Mouse (Mus musculus): Measurements from ENCODE around the gene Mpp3. TPM values are rescaled to one million over a fixed set of nuclear protein-coding genes. Genes with fewer than 3 reads are reported as not detected.

The Mpp3 gene
- total RNA-seq, 1 experiment from 2014 or later: 9.0 TPM

DNA sequence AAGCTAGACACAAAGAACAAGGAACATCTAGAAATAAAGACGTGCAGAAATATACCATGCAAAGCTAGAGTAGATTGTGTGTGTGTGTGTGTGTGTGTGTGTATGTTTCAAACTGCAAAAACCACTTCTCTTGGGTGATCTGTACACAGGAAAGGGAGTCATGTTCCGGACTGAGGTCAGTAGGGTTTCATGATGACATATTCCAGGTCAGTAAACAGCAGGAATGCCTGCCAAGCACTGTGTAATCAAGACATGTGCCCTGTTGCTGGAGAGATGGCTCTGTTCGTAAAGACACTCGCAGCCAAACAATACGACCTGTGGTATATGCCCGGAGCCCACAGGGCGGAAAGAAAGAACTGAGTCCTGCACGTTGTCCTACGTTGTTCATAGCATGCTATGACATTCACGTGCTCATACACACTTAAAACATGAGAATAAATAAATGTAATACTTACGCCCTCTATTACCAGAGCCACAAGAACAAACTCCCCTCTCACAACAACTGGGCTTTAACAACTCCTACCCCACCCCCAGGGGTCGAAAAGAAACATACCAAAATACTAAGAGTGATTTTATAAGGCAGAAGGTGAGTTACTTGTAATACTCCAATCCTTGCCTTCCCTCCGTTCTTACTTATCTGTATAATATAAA is 11.4 kb upstream of the Mpp3 start:
- DNase-seq: no peak

DNA sequence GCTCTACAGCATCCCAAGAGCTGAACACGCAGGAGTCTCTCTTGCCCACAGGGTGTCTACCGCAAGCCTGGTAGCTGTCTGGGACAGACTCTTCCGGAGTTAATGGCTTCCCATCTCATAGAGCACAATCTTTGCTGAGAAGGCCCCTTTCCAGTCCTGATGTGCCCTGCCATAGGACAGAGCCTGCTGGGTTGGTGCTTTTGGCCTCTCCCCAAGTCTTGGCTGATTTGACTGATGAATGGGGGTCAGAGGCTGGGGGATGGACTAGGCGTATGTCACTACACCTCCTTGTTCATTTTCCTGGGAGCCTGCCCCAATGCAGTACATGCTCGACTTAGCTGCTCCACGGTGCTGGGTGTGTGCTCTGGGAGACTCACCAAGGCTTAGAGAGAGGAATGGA is 9.5 kb upstream of the Mpp3 start:
- no peak for DNase-seq

DNA sequence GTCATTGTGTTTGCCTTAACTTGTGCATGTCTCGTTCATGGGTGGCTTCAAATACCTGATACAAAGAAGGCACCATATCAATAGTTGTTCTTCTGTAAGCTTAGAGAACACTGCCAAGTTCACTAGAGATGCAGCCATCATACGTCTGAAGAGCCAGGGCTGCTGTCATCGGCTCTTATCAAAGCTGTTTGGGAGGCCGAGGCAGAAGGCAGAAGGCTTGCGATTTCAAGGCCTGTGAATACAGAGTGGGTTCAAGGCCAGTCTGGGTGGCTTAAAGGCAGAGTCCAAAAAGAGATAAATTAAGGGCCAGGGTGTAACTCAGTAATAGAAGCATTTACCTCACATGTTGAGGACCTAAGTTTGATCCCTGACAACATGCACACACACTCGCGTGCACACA is 8.1 kb upstream of the Mpp3 start:
- DNase-seq: no peak

DNA sequence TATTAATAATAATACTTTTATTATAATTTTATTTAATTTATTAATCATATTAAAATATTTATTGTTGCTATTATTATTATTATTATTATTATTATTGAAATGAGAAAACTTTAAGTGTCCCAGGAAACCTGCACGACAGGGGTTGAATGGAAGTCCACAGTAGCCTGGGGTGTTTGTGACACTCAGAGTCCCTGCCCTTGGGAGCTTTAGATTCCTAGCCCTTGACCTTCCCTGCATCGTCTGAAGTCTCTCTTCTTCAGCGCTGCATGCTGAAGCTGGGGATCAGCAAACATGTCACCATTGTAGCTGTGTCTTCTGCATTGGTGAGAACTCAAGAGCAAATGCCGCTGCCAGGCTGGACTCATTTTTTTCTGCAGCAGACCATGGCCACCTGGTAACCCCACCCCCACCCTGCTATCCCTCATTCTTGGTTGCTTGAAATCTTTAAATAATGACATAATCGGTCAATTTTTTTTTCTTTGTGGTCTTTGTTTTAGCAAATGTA is 7.2 kb upstream of the Mpp3 start:
- DNase-seq: no peak

DNA sequence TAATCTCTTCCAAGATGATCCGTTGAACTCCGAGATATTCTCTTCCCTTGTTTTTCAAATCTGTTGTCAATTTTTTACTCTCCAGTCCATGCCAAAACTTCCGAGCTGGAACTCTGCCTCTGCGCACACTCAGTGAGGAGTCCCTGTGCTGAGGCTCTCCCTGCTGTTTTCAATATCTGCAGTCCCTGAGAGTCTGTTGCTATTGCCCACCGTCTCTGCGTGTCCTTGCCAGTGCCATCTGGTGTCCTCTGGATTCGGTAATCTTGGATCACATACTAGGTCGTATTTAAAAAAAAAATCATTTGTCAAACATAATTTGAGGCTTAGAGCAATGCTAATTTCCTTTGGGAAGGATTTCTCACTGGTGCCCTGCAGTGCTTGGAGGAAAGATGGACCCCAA is 6.6 kb upstream of the Mpp3 start:
- no peak for DNase-seq

DNA sequence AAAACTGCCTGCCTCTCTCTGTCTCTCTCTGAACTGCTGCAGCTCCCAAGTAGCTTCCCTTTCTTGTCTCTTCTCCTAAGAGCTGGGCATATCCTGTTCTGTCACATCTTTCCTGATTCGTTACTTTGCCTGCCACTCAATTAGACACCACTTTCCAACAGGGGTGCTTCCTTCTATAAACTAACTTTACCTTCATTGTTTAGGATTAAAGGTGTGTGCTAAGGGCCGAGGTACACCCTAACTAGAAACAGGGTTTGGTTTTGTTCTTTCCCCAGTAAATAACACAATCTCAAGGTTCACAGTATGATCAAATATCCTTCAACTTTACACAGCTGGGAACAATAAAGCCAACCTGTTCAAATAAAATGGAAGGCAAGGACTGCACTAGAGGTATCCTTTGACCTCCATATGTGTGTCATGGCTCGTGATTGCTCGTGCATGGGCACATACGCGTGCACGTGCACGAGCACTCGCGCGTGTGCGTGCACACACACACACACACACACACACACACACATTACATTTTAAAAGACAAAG is 4.9 kb upstream of the Mpp3 start:
- DNase-seq: no peak

DNA sequence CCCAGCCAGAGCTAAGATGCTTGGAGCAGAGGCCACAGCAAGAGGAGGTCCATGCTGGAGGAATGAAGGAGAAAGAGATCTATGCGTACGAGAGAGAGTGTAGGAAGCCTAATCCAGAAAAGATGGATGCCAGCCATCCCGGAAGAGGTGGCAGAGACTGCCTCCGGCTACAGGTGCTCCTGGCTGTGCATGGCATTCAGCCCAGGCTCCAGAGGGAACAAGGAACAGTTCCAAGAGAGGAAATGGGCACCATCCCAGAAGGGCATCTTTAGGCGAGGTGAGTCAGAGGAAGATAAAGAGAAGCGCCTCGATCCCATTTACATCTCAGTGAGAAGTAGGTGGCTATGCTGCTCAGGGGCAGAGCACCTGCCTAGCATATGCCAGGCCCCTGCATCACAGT is 2.9 kb upstream of the Mpp3 start:
- no peak for DNase-seq

DNA sequence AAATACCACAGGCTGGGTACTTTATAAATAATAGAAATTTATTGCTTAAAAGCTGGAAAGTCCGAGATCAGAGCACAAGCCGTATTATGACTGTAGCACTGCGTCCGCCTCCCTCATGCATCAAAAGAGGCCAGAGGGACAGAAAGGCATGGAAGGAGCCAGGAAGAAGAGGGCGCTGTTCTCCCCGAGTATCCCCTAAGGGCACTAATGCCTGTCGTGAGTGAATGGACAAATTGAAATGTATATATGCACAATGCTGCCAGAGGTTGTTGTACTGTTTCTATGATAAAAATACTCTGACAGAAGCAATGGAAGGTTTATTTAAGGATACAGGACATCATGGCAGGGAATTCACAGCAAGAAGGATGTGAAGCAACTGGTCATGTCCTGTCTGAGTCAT is 1.7 kb upstream of the Mpp3 start:
- no peak for DNase-seq

DNA sequence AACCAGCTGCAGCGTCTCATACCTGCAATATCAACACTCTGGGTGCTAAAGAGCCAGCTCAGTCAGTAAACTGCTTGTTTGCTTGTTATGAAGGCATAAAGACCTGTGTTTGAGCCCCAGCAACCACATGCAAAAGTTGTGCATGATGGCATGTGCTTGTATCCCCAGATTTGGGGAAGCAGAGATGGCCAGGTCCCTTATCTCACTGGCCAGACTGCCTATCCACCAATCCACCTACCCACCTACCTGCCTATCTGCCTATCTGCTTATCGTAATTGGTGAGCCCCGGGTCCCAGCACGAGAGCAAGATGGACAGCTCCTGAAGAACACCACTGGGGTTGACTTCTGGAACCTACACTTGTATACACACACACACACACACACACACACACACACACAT is 1.0 kb upstream of the Mpp3 start:
- DNase-seq: no peak

DNA sequence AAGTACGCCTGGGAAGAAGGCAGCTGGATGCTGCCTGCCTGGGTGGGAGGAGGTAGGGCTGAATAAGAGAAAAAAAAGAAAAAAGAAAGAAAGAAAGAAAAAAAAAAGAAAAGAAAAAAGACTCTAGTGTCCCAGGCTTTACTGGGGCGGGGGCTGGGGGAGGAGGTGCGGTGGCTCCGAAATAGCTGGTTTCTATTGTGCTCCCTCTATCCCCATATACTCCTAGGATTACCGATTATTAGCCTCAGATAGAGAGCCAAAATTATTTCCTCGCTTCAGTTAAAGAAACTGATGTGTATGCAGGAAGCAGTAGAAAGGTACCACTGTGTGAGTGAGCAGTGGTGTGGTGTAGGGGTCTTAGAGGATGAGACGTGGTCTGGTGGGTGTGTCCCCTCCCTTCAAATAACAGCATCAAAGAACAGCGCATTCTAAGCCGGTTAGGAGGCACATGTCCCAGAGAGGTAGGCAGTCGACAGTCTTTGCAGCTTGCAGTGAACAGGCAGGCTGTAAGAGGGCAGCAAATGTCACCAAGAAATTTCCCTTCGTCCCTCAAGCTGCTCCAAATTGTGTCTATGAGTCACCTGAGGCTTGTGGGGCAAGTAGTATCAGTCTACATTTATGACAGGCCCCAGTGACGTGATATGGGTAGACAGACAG is 772 bp downstream of the Mpp3 start:
- DNase-seq: peak; percentile 46

DNA sequence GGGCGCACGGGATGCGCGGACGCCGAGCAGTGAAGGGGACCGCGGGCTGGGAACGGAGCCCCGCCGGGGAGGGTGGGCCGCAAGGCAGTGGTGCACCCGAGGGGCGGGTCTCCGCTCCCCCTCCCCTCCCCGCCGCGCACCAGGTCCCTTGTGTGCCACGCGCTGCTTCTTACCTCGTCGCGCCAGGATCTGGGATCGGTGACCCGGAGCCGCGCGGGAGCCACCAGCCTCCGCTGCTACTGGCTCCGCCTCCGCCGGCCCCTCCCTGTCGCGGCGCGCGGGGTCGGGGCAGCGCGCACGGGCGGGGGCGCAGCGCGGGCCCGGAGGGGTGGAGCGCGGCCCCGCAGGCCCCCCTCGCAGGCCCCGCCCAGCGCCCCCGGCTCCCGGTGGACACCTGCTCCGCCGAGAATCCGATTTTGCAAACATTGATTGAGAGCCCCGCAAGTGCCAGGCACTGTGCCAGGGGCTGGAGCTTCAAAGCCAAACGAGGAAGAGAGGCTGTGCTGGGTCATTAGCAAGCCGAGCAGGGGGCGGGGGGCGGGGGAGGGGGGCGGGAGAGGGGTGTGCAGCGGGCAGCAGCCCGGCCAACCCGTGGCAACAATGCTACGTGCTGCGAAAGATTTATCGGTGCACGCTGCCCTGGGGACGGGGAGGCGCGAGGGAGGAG is 1.4 kb downstream of the Mpp3 start:
- DNase-seq: peak; percentile 87

DNA sequence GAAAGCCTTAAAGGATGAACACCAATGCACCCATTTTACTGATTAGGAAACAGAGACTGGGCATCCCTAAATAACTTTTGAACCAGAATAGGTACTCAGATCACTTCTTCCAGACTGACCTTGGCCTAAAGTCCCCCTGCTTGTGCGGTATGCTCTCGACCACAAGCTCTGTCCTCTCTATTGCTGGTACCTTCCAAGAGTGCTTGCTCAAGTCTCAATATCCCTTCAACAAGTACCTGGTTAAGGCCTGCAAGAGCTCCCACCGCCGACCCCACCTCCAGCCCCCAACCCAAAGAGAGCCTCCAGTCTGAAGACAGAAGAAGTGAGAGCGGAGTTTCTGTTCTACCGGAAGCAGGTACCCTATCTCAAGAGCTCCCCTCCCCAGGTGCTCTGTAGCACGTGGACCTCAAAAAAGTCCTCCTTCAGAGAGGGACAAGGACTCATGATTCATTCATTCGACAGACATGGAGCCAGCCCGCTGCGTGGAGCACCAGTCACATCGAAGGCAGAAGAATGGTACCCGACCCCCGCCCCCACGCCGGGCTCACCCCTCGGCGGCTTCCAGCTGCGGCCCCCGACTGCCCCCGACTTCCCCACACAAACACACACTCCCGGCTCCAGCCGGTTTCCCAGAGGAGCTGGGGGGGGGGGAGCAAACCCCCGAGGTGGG is 2.1 kb downstream of the Mpp3 start:
- DNase-seq: peak; percentile 45

DNA sequence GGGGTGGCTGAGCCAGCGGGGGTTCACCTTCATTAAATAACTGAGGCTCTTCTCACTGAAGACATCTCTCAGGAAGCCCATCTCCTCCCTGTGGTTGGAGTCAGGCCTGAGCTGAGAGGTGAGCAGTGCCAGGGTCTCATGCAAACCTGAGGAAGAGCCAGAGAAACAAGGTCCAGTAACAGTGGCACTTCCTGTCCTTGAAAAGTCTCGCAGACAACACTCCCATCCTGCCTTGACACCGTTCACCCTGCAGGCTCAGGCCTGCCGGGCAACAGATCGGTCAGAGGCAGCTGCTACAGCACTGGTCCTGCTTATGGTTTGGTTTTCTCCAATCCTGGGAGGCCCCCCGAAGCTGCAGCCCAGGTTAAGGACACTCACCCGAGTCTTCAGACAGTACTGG is 2.9 kb downstream of the Mpp3 start:
- no peak for DNase-seq

DNA sequence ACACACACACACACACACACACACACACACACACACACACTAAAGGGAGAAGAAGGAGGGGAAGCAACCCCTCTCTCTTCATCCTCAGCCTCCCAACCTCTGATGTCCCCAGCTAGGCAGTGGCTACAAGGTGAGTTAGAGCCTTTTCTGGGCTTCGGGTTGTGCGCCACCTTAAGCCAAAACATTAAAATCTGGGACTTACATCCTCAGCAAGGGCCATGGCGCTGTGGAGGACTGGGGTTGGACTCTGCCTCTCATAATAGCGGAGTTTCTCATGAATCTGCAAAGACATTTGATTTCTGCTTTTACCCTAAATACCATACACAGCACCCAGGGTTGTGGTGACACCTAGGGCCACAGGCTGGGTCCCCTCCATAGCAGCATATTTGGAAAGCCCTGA is 3.4 kb downstream of the Mpp3 start:
- no peak for DNase-seq

DNA sequence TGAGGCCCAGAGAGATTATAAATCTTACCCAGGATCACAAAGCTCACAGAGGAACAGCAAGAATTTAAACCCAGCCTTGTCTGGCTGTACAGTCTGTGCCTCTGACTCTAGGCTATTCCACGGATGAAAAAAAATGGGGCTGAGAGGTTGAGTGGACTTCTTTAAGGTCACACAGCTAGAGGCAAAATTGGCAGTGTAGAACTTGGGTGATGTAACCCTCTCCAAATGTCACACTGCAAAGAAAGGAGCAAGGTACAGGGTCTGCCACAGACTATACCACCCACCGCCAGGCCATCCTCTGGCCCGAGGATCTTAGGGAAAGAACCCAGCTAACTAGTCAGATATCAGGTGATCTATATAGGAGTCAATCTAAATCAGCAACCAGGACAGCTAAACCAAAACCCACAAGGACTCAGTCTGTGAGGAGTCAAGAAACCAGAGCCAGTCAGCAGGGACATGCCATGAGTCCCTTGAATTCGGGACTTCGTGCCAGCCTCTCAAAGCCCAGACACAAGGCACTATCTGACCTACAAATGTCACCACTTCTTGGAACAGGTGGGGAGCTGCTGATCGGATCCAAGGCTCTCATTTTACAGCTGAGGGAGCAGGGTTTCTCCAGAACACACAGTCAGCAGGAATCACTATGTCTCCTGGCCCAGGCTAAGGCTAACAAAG is 4.0 kb downstream of the Mpp3 start:
- DNase-seq: no peak

DNA sequence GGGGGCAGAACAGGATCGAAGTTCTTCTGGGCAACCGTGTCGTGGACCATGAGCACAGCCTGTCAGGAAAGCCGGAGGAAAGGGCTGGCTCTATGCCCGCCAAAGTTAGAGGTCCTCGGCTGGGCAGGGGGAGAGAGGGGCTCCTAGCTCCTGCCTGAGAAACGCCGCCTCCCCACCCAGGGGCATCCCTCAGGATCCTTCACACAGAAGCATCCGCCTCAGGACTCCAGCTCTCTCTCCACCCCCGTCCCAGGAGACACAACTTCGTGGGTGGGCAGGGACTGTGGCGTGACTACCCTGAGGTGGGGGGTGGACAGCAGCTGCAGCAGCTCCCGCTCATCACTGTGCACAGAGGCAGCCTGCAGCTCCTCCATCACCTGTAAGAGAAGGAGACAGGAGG is 4.9 kb downstream of the Mpp3 start:
- DNase-seq: no peak

DNA sequence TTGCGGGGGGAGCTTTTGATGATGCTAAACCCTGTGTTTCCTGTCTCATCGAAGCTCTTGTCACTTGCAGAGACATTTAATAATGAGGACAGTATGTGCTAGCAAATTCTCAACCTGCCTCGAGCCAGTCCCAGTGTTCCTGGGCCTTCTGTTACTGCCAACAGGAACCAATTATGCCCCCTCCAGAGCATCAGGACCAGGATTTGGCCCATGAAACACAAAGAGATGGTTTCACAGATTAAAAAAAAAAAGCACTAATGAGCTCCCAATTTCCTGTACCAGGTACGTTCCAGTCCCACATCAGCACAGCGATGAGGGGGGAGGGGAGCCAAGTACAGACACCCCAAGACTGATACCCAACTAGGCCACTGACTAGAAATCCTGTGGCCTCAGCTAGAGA is 7.1 kb downstream of the Mpp3 start:
- no peak for DNase-seq

DNA sequence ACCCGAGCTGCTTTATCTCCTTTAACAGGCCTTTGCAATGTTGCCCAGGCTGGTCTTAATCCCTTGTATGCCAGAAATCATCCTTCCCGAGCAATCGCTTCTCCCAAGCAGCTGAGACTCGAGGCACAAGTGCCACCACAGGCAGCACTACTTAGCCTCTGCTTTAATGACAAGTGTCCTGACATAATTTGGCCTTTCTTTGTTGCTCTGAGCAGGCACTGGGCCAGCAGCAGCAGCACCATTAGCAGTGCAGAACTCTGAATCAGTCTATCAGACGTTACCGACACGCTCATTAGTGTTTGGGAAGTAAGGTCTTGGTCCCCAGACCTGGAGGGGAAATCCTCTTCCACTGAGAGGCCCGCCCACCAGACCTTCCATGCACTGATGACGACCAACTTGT is 8.5 kb downstream of the Mpp3 start:
- DNase-seq: no peak

DNA sequence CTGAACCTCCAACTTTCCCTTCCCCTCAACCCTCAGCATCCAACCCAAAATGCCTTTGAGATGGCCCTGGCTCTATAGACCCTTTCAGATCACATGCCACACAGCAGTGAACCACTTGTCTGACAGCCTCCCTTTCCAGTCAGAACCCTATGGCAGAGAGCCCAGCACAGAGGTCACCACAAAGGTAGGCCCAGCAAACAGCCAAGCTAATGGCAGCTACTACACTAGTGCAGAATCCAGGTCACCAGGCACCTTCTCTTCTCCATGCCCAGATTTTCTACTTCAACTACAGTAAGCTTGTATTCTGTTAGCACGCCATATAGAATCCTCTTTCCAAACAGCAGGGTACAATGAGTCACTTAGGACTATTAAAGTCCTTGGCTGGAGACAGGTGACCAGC is 12.1 kb downstream of the Mpp3 start:
- peak; percentile 40 for DNase-seq

DNA sequence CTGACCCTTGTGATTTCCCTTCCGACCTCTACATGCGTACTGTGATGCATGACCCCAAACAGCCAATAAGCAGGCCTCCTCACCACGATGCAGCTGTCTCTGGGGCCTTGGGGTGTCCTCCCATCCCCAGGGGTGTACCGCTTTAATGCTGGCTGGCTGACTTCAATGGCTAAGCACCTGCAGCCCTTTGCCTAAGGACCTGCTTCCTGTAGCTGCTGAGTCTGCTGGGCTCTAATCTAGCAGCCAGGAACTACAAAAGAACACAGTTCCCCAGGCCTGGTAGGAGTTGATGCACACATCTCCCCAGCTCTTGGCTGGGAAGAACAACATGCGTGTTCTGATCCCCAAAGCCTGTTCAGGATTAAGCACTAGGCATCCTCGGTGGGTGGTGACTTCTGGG is 12.8 kb downstream of the Mpp3 start:
- no peak for DNase-seq

DNA sequence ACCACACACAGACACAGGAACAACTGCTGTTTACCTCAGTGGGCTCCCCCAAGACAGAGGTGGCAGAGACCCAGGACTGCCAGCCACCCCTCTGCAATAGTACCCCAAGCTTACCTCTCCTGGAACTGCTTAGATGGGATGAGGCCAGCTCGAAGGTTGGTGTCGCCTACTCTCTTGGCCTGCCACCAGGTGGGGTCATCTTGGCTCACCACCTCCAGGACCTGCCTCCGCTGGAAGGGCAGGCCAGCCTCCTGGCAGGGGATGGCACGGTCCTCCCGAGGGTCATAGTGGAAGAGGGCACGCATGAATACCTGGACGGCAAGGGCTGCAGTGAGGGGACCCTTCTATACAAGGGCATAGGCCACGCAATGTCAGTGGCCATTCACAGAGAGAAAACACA is 15.1 kb downstream of the Mpp3 start:
- no peak for DNase-seq

DNA sequence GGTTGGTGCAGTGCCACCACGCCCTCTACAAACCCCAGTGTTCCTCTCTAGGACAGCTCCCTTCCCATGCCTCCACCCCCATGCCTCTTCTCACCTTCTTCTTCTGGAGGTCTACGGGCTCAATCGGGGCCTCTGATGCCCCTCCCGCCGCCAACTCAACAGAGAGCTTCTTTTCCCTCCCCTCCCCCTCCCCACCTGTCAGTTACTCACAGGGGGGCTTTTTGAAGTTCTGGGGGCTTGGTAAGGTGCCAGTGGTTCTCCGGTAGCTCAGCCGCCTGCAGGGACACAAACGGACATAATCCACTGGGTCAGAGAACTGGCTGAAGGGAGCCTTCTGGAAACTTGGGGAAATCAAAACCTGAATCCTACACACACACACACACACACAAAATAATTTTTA is 16.8 kb downstream of the Mpp3 start:
- DNase-seq: no peak

Measured in adrenal gland, postnatal 14 days (tissue).